Mouse (Mus musculus): ENCODE data around the gene Eef1b2. TPM values are rescaled to one million over a fixed set of nuclear protein-coding genes. Genes with fewer than 3 reads are reported as not detected.
A peak's percentile ranks its signal among the peaks of the same experiment; 100 is the strongest.
"Not testable (repeated sequence)": the region's sequence is repeated elsewhere in the genome, so short reads cannot be mapped to it uniquely, and the experiment has no call there.

Eef1b2 gene
- polyA plus RNA-seq, 1 experiment from 2014 or later = 333 TPM

GRCm38 (mm10) chr1:63182636-63183270 lies 6.1 kb downstream of the Eef1b2 start:
- no peak overlapping the region for H3K4me2 ChIP-seq (ENCODE audit: low read depth, low read length)
- 52% methylated on average over 10 of the region's 10 CpGs for WGBS
- H3K9ac ChIP-seq (ENCODE audit: low read length) = no peak overlapping the region
- no peak overlapping the region for H3K4me3 ChIP-seq (ENCODE audit: low read length)
- H3K9me3 ChIP-seq (replicated peaks; ENCODE audit: control insufficient read depth, low read length) = no peaks in the 10 kb centered on the region
- peaks cover 10% of the 10 kb centered on the region for H3K4me1 ChIP-seq (ENCODE audit: control insufficient read depth, insufficient read depth, low read length)
- no peak for ATAC-seq (replicated peaks; ENCODE audit: extremely low read depth, insufficient read depth, low FRiP score)
- peaks cover 22% of the 10 kb centered on the region for H3K36me3 ChIP-seq (ENCODE audit: control insufficient read depth, insufficient read depth)
- H3K27me3 ChIP-seq (ENCODE audit: control insufficient read depth, insufficient read depth, low read length) = no peaks in the 10 kb centered on the region
- H3K27ac ChIP-seq (ENCODE audit: low read length) = no peak overlapping the region

GRCm38 (mm10) chr1:63185430-63185829 lies 8.8 kb downstream of the Eef1b2 start:
- WGBS = over 99% methylated on average over 6 of the region's 6 CpGs
- not testable (repeated sequence) for H3K27me3 ChIP-seq (ENCODE audit: control insufficient read depth, insufficient read depth, low read length); H3K9me3 ChIP-seq (replicated peaks; ENCODE audit: control insufficient read depth, low read length); H3K27ac ChIP-seq (ENCODE audit: low read length); H3K36me3 ChIP-seq (ENCODE audit: control insufficient read depth, insufficient read depth); H3K4me2 ChIP-seq (ENCODE audit: low read depth, low read length); H3K4me3 ChIP-seq (ENCODE audit: low read length); H3K4me1 ChIP-seq (ENCODE audit: control insufficient read depth, insufficient read depth, low read length); H3K9ac ChIP-seq (ENCODE audit: low read length); ATAC-seq (replicated peaks; ENCODE audit: extremely low read depth, insufficient read depth, low FRiP score)

GRCm38 (mm10) chr1:63188536-63188935 lies 11.9 kb downstream of the Eef1b2 start:
- WGBS = 84% methylated on average over 3 of the region's 3 CpGs
- Histone ChIP-seq H3K9ac (ENCODE audit: low read length) (no peak overlapping the region), H3K27me3 (ENCODE audit: control insufficient read depth, insufficient read depth, low read length) (no peaks in the 10 kb centered on the region), H3K4me1 (ENCODE audit: control insufficient read depth, insufficient read depth, low read length) (peaks cover 13% of the 10 kb centered on the region), H3K4me2 (ENCODE audit: low read depth, low read length) (no peak overlapping the region), H3K9me3 (replicated peaks; ENCODE audit: control insufficient read depth, low read length) (no peaks in the 10 kb centered on the region), H3K27ac (ENCODE audit: low read length) (no peak overlapping the region), H3K4me3 (ENCODE audit: low read length) (no peak overlapping the region), H3K36me3 (ENCODE audit: control insufficient read depth, insufficient read depth) (no peaks in the 10 kb centered on the region)
- ATAC-seq (replicated peaks; ENCODE audit: extremely low read depth, insufficient read depth, low FRiP score) = no peak

GRCm38 (mm10) chr1:63190851-63191250 lies 14.2 kb downstream of the Eef1b2 start:
- Histone ChIP-seq H3K4me2 (ENCODE audit: low read depth, low read length) (peak overlapping the region; percentile 34), H3K9me3 (replicated peaks; ENCODE audit: control insufficient read depth, low read length) (no peaks in the 10 kb centered on the region), H3K4me1 (ENCODE audit: control insufficient read depth, insufficient read depth, low read length) (peaks cover 16% of the 10 kb centered on the region), H3K4me3 (ENCODE audit: low read length) (no peak overlapping the region), H3K9ac (ENCODE audit: low read length) (no peak overlapping the region), H3K27ac (ENCODE audit: low read length) (no peak overlapping the region), H3K36me3 (ENCODE audit: control insufficient read depth, insufficient read depth) (no peaks in the 10 kb centered on the region), H3K27me3 (ENCODE audit: control insufficient read depth, insufficient read depth, low read length) (no peaks in the 10 kb centered on the region)
- no peak for ATAC-seq (replicated peaks; ENCODE audit: extremely low read depth, insufficient read depth, low FRiP score)
- WGBS = 26% methylated on average over 8 of the region's 8 CpGs

- H3K27ac ChIP-seq (ENCODE audit: low read length) = no peak overlapping the region
Observed at GRCm38 (mm10) chr1:63192306-63193065, 15.9 kb downstream of the Eef1b2 start.

GRCm38 (mm10) chr1:63195848-63196512 lies 19.4 kb downstream of the Eef1b2 start:
- ATAC-seq (replicated peaks; ENCODE audit: extremely low read depth, insufficient read depth, low FRiP score) = no peak
- no peak overlapping the region for H3K27ac ChIP-seq (ENCODE audit: low read length)
- no peak overlapping the region for H3K4me2 ChIP-seq (ENCODE audit: low read depth, low read length)
- WGBS = 40% methylated on average over 5 of the region's 5 CpGs
- peaks cover 7% of the 10 kb centered on the region for H3K9me3 ChIP-seq (replicated peaks; ENCODE audit: control insufficient read depth, low read length)
- H3K4me3 ChIP-seq (ENCODE audit: low read length) = no peak overlapping the region
- no peaks in the 10 kb centered on the region for H3K36me3 ChIP-seq (ENCODE audit: control insufficient read depth, insufficient read depth)
- H3K27me3 ChIP-seq (ENCODE audit: control insufficient read depth, insufficient read depth, low read length) = no peaks in the 10 kb centered on the region
- H3K9ac ChIP-seq (ENCODE audit: low read length) = no peak overlapping the region
- H3K4me1 ChIP-seq (ENCODE audit: control insufficient read depth, insufficient read depth, low read length) = peaks cover 13% of the 10 kb centered on the region

More at GRCm38 (mm10) chr1:63192306-63193065, 15.9 kb downstream of the Eef1b2 start:
- Histone ChIP-seq H3K9me3 (replicated peaks; ENCODE audit: control insufficient read depth, low read length) (no peaks in the 10 kb centered on the region), H3K9ac (ENCODE audit: low read length) (no peak overlapping the region), H3K4me2 (ENCODE audit: low read depth, low read length) (no peak overlapping the region), H3K36me3 (ENCODE audit: control insufficient read depth, insufficient read depth) (no peaks in the 10 kb centered on the region), H3K4me3 (ENCODE audit: low read length) (no peak overlapping the region), H3K4me1 (ENCODE audit: control insufficient read depth, insufficient read depth, low read length) (peaks cover 19% of the 10 kb centered on the region), H3K27me3 (ENCODE audit: control insufficient read depth, insufficient read depth, low read length) (no peaks in the 10 kb centered on the region)
- ATAC-seq (replicated peaks; ENCODE audit: extremely low read depth, insufficient read depth, low FRiP score) = no peak
- WGBS = 69% methylated on average over 11 of the region's 11 CpGs

GRCm38 (mm10) chr1:63199387-63199786 lies 22.8 kb downstream of the Eef1b2 start:
- no peak overlapping the region for H3K27ac ChIP-seq (ENCODE audit: low read length)

GRCm38 (mm10) chr1:63200322-63200721 lies 23.7 kb downstream of the Eef1b2 start:
- Histone ChIP-seq H3K4me2 (ENCODE audit: low read depth, low read length) (no peak overlapping the region), H3K9ac (ENCODE audit: low read length) (no peak overlapping the region), H3K4me1 (ENCODE audit: control insufficient read depth, insufficient read depth, low read length) (peaks cover 3% of the 10 kb centered on the region; the same call in 1 of the 2 replicates), H3K4me3 (ENCODE audit: low read length) (no peak overlapping the region), H3K36me3 (ENCODE audit: control insufficient read depth, insufficient read depth) (no peaks in the 10 kb centered on the region), H3K27ac (ENCODE audit: low read length) (no peak overlapping the region), H3K27me3 (ENCODE audit: control insufficient read depth, insufficient read depth, low read length) (no peaks in the 10 kb centered on the region), H3K9me3 (replicated peaks; ENCODE audit: control insufficient read depth, low read length) (peaks cover 7% of the 10 kb centered on the region)
- ATAC-seq (replicated peaks; ENCODE audit: extremely low read depth, insufficient read depth, low FRiP score) = no peak
- WGBS = 91% methylated on average over 18 of the region's 18 CpGs

More at GRCm38 (mm10) chr1:63199387-63199786, 22.8 kb downstream of the Eef1b2 start:
- H3K4me2 ChIP-seq (ENCODE audit: low read depth, low read length) = no peak overlapping the region
- H3K4me1 ChIP-seq (ENCODE audit: control insufficient read depth, insufficient read depth, low read length) = peaks cover 3% of the 10 kb centered on the region; the same call in 1 of the 2 replicates
- no peak overlapping the region for H3K4me3 ChIP-seq (ENCODE audit: low read length)
- ATAC-seq (replicated peaks; ENCODE audit: extremely low read depth, insufficient read depth, low FRiP score) = no peak
- no peak overlapping the region for H3K9ac ChIP-seq (ENCODE audit: low read length)
- H3K27me3 ChIP-seq (ENCODE audit: control insufficient read depth, insufficient read depth, low read length) = no peaks in the 10 kb centered on the region
- no peaks in the 10 kb centered on the region for H3K36me3 ChIP-seq (ENCODE audit: control insufficient read depth, insufficient read depth)
- WGBS = 81% methylated on average over 6 of the region's 6 CpGs
- H3K9me3 ChIP-seq (replicated peaks; ENCODE audit: control insufficient read depth, low read length) = peaks cover 7% of the 10 kb centered on the region

GRCm38 (mm10) chr1:63201672-63202071 lies 25.0 kb downstream of the Eef1b2 start:
- no peak overlapping the region for H3K27ac ChIP-seq (ENCODE audit: low read length)
- no peak for ATAC-seq (replicated peaks; ENCODE audit: extremely low read depth, insufficient read depth, low FRiP score)
- H3K4me1 ChIP-seq (ENCODE audit: control insufficient read depth, insufficient read depth, low read length) = no peaks in the 10 kb centered on the region
- 83% methylated on average over 1 of the region's 1 CpGs for WGBS
- no peak overlapping the region for H3K9ac ChIP-seq (ENCODE audit: low read length)
- no peaks in the 10 kb centered on the region for H3K27me3 ChIP-seq (ENCODE audit: control insufficient read depth, insufficient read depth, low read length)
- H3K4me3 ChIP-seq (ENCODE audit: low read length) = no peak overlapping the region
- H3K36me3 ChIP-seq (ENCODE audit: control insufficient read depth, insufficient read depth) = no peaks in the 10 kb centered on the region
- H3K4me2 ChIP-seq (ENCODE audit: low read depth, low read length) = no peak overlapping the region
- H3K9me3 ChIP-seq (replicated peaks; ENCODE audit: control insufficient read depth, low read length) = peaks cover 7% of the 10 kb centered on the region

All from heart, embryonic 16.5 days (tissue).